Mouse (Mus musculus): Measurements from ENCODE around the gene Pgam2.
"Not testable (repeated sequence)": the region's sequence is repeated elsewhere in the genome, so short reads cannot be mapped to it uniquely, and the experiment has no call there.

The Pgam2 gene

DNA sequence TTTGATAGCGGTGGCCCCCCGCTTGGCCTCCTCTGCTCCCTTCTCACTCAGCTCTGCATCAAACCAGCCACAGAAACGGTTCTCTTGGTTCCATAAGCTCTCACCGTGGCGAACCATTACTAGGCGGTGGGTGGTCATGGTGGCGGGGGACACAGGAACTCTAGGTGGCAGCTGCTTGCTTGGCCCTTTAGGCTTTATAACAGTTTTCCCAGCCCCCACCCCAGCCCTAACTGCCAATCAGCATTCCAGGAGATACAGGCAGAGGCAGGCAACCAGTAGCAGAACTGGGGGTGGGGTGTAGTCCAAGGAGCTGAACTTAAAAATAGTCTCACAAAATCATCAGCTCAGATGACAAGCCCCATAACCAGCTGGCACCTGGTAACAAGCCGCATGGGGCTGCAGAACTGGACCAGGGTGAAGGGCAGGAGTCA, at the start of gene Pgam2:
TSS of gene Pgam2 (minus strand) at position 183 of the 431 bp plus-strand sequence.
- no peak for DNase-seq (ENCODE audit: low read depth)

GRCm38 (mm10) chr11:5852314-5852713, 48.8 kb upstream of the Pgam2 start:
- DNase-seq (ENCODE audit: low read depth): no peak

DNA sequence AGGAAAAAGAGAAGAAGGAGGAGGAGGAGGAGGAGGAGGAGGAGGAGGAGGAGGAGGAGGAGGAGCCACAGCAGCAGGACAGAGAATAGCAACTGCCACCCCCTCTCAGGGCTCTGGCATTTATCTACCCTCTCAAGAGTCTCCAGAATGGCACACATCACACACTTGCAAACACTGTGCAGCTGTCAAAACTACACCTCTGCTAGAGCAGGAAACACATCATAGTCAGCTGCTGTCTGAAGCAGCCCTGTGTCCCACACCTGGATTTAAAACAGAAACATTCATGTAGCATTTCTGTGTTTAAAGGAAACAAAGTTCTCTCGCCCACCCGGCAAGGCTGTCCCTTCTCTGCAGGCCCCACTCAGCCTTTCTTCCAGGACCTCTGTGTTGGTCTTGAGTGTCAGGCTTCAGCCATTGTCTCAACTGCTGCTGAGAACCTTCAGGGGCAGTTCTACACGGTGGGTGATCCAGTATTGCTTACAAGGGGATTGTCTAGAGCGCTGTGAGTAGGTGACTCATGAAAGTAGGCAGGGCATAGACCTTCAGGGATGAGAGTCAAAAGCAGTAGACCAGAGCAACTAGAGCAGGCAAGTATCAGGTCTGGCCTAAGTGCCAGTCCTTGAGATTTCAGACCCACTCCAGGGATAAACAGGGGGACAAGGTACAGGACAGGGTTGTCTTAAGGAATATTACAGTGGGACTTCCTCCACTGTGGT, 47.6 kb upstream of the Pgam2 start:
- no peak for DNase-seq (ENCODE audit: low read depth)

DNA sequence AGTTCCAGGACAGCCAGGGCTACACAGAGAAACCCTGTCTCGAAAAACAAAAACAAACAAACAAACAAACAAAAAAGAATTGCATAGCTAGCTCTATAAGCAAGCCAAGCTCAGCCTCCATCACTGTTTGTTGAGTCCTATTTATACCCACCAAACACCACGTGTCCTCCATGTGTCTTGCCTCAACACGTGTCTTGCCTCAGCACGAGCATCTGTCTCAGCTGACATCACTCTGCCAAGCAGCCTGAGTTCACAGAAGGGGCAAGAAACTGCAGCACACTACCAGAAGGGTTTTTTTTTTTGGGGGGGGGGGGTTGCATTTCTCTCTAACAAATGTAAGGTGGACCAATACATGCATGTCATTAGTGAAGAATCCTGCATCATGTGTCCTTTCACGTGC, 46.9 kb upstream of the Pgam2 start:
- no peak for DNase-seq (ENCODE audit: low read depth)

GRCm38 (mm10) chr11:5849316-5849715, 45.8 kb upstream of the Pgam2 start:
- DNase-seq (ENCODE audit: low read depth): no peak

DNA sequence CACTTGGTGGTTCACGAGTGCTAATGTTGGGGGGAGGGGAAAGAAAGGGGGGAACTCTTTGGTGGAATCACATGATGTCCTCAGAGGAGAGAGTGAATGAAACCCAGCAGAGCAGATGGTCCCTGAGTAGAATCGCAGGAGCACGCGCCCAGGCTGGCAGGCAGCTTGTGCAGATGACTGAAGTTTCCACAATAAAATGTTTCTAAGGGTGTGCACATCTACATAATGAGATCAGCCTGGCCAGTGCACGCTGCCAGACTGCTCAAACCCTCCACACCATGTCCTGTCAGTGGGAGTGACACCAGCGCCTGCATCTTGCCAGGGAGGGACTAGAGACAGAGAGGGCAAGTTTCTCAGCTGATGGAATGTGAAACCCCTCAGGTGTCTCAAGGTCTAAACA, 45.2 kb upstream of the Pgam2 start:
- DNase-seq (ENCODE audit: low read depth): no peak

DNA sequence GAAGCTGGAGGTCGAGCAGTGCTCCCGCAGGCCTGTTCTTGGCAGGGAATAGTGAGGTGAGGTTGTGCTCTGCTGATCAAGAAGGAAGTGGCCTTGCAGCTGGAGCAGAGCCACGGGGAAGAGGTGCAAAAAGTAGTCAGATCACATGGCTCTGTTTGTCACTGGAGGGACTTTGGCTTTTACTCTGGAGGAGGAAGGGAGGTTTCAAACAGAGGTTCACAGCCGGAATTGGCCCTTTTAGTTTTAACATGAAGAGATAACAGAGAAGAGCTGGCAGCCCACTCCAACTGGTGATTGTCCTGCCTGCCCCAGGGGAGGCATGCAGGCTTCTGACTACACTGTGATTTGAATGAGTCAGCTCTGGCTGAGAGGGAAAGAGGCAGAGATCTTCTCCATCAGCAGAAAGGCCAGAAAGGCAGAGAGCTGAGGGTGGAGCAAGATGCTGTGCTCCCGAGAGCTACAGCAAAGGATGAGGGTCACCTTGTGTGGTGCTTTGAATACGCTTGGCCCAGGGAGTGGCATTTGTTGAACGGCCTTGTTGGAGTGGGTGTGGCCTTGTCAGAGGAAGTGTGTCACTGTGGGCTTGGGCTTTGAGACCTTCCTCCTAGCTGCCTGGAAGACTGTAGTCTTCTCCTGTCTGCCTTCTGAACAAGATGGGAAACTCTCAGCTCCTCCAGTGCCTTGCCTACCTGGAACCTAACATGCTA, 43.3 kb upstream of the Pgam2 start:
- DNase-seq (ENCODE audit: low read depth): no peak

DNA sequence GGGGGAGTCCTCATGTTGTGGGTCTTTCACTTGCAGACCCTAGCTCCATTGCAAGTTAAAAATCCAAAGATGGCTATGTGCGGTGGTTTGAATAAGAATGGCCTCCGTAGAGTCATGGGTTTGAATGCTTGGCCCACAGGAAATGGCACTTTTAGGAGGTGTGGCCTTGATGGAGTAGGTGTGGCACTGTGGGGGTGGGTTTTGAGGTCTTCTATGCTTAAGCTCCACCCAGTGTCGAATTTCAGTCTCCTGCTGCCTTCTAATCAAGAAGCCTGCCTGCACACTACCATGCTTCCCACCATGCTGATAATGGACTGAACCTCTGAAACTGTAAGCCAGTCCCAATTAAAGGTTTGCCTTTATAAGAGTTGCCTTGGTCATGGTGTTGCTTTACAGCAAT, 39.6 kb upstream of the Pgam2 start:
- no peak for DNase-seq (ENCODE audit: low read depth)

GRCm38 (mm10) chr11:5841751-5842150, 38.2 kb upstream of the Pgam2 start:
- DNase-seq (ENCODE audit: low read depth): no peak

DNA sequence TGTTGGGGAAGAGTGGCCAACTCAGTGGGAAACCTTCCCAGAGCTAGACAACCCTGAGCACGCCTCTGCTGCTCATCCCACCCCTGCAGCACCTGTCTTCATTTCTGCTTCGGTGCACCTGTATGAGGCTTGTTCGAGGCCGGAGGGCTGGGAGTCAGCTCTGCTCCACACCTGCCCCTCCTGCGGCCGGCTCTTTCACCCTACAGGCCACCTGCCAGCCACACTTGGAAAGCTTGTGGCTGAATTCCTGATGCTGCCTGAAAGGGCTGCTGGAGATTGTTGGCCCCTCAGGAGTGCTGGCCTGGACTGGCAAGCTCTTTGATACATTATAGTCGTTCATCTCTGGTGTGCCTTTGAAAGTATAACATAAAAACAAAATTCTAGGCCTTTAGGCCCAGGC, 36.8 kb upstream of the Pgam2 start:
- no peak for DNase-seq (ENCODE audit: low read depth)

- DNase-seq (ENCODE audit: low read depth): peak; percentile 88
These were observed 34.0 kb upstream of the Pgam2 start, which contains the start of gene Polm for GRCm38 (mm10) chr11:5837251-5838246. Polm (minus strand) TSS chr11:5838016.

GRCm38 (mm10) chr11:5836126-5836525, 32.6 kb upstream of the Pgam2 start:
- peak; percentile 24 for DNase-seq (ENCODE audit: low read depth)

DNA sequence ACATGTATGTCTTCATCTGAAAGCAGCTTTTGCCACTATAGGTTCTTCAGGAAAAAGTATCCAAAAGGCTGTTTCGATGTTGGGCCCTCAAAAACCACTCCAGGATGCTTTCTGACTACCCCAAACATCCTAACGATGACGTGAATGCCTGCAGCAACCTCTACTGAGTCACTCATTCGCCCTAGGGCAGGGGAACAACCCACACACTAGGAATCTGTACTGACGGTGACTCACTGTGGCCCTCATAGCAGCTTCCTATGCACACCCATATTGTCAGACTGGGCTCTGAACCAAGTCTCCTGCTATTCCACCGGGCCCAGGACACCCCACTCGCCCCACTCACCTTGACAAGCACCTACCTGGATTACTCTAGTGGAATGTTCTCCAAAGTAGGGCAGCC, 31.5 kb upstream of the Pgam2 start:
- DNase-seq (ENCODE audit: low read depth): no peak

- DNase-seq (ENCODE audit: low read depth): no peak
These were observed 31.0 kb upstream of the Pgam2 start for GRCm38 (mm10) chr11:5834506-5834905.

DNA sequence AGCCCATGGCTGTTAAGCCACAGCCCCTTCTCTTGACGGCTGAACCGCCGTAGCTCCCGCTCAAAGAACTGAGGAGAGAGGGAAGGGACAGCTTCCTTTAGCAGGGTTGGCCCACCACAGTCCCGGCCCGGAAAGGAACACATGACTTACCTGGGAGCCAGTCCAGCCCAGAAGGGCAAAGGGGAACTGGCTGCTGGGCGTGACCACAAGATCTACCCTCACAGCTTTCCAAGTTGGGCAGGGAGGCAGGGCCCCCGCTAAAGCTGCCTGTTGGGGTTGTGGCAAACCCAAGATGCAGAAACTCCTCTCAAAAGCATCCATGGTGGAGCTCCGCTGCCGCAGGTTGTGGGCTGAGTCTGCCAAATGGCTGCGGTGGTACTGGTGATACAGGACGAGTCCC, 25.8 kb upstream of the Pgam2 start:
- no peak for DNase-seq (ENCODE audit: low read depth)

DNA sequence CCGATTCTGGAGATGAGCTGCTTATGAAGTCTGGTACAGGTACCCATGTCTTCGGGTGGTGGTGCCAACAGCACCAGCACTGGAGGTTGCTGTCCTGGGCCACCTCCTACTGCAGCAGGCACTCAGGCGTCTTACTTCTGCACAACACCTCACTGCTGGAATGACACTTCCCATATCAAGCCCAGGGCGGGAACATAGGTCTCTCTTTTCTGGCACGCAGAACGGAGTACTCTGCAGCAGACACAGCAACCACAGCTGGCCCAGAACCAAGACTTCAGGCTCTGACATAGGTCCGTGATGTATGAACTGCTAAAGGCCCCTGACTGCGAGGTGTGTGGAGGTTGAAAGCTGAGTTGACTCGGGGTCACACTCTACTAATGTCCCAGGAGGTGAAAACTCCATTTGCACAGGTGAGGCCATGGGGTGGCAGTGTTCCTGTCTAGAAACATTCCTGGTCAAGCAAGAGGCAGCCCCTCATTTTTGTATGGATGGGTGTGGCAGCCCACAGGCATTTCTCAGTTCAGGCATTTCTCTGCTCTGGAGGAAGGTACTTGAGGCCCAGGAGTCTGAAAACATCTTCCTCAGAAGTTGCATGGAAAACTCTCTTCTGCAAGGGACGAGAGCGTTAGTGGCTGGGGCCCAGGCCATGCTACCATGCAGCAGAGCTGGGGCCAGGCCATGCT, 25.1 kb upstream of the Pgam2 start:
- DNase-seq (ENCODE audit: low read depth): no peak

- DNase-seq (ENCODE audit: low read depth): no peak
These were observed 24.4 kb upstream of the Pgam2 start for GRCm38 (mm10) chr11:5827931-5828330.

GRCm38 (mm10) chr11:5825432-5825831, 21.9 kb upstream of the Pgam2 start:
- no peak for DNase-seq (ENCODE audit: low read depth)

DNA sequence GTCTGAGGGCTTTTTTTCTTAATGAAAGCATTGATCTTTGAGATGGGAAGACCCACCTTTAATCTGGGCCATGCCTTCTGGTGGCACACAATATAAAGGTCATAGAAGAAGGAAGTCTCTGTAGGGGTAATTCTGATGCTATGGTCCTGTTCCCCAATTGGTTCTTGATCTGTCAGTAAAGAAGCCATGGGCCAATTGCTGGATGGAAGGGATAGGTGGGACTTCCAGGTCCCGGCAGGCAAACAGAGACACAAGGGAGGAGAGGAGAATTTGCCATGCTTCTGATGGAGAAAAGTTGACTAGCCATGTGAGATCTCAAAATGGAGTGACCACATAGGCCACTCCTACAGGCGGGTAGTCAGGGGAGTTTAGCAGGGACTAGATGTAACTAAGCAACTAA, 15.7 kb upstream of the Pgam2 start:
- DNase-seq (ENCODE audit: low read depth): no peak

DNA sequence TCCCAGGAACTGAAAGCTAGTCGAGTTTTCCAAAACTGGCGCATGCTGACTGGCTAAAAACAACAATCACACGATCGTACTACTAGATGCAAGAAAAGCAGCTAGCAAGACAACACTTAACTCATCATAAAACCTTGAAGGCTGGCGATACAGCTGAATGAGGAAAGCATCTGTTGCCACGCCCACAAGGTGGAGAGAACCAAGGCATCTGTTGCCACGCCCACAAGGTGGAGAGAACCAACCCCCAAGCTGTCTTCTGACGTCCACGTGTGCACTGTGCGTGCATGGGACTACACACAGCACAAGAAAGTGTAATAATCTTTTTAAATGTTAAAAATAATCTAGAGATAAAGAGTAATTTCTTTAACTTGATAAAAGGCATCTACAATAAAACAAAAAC, 9.8 kb upstream of the Pgam2 start:
- no peak for DNase-seq (ENCODE audit: low read depth)

DNA sequence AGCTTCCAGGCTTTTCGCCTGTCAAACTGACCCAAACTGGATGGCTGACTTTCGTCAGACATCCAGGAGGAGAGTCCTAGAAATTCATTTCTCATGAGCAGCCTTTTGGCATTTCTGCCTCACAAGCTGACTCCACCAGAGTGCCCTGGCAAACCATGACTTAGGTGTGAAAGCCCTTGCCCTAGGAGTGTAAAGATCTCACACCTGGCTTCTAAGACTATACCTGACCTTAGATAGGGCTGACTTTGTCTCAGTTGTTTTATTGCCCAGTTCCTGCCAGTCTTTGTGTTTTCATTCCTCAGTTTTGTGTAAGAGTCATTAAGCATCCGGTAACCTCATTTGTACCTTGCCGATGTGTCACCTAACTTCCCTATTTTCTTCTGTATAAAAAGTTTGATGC, 6.0 kb upstream of the Pgam2 start:
- not testable (repeated sequence) for DNase-seq (ENCODE audit: low read depth)

DNA sequence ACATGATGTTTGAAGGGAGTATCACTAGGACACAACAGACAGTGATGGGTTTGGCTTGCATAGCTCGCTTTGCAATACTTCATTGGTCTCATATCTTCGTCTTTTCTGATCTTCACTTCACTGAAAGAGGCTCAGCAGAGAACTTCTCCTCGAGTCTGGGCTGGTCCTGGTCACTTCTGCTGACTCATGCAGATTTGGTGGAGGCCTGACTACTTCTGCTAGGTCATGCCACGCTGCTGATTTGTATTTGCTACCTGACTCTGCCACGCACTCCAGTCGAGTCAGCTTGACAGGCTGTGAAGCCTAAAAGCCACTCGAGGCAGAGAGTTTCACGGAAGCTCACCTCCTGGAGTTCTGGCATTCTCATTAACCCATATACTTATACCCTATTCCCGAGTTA, 4.4 kb upstream of the Pgam2 start:
- no peak for DNase-seq (ENCODE audit: low read depth)
